Mouse (Mus musculus): Measurements from ENCODE around the gene Fam131b. TPM values are rescaled to one million over a fixed set of nuclear protein-coding genes. Genes with fewer than 3 reads are reported as not detected.

Fam131b gene
- 59.2 and 72.2 TPM in 2 replicates for total RNA-seq (2014; rRNA removed)
- polyA plus RNA-seq (2015; fragmentation: Nextera tagmentation; extraction: Ambion mirVana): 5.3 and 5.6 TPM in 2 replicates

DNA sequence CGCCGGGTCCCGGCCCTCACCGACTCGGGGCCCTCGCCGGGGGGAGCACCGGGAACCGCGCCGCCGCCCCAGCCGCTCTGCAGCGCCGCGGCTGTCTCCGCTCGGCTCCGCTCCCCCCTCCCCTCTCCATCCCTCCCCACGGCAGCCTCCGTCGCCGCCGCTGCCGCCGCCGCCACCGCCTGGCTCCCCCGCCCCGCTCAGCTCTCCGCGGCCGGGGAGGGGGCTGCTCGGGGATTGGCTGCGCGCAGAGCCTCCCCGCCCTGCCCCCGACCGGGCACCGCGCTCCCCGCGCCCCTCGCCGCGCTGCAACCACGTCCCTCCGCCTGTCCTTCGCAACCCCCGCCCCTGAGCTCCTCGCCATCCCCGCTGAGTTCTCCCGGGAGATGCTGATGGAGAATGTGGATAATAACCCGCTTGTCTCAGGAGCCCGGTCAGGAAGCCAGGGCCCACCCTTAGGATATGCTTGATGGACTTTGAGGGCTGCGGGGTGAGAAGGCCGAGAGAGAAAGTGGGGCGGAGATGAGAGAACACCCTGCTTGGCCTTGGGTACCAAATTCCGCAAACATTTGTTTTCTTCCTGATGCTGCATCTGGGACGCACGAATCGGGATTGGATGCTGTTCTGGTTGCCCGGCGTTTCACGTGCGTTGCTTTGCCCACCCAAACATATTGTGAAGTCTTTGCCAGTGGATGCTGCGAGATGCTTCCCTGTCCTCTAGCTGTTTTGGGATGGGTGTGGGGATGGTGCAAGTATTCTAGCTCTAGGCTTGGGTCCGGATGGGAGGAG is at the start of gene Fam131b:
Fam131b (minus strand) TSS at position 162 of the 786 bp plus-strand sequence.
- TF ChIP-seq CTCF (IDR thresholded peaks at IDR 0.05; ENCODE audit: low read depth): no peak
- Histone ChIP-seq H3K9ac (peak within 1 kb of the TSS; percentile 82), H3K9me3 (ENCODE audit: low read length) (no peaks in the 10 kb centered on the region), H3K4me3 (ENCODE audit: low read depth, low read length) (peak within 1 kb of the TSS; percentile 82), H3K36me3 (ENCODE audit: insufficient read depth) (peaks cover 3% of the 10 kb centered on the region; the same call in 1 of the 2 replicates), H3K27ac (ENCODE audit: low read depth, low read length) (peak within 1 kb of the TSS; percentile 80), H3K4me2 (ENCODE audit: low read depth) (peak within 1 kb of the TSS; percentile 88), H3K4me1 (ENCODE audit: insufficient read depth) (no peaks in the 10 kb centered on the region), H3K27me3 (ENCODE audit: insufficient read depth, low read length) (no peaks in the 10 kb centered on the region)
- WGBS: 1% methylated on average over 41 of the region's 68 CpGs
- ATAC-seq: peak; percentile 92
- DNase-seq: peak; percentile 86

DNA sequence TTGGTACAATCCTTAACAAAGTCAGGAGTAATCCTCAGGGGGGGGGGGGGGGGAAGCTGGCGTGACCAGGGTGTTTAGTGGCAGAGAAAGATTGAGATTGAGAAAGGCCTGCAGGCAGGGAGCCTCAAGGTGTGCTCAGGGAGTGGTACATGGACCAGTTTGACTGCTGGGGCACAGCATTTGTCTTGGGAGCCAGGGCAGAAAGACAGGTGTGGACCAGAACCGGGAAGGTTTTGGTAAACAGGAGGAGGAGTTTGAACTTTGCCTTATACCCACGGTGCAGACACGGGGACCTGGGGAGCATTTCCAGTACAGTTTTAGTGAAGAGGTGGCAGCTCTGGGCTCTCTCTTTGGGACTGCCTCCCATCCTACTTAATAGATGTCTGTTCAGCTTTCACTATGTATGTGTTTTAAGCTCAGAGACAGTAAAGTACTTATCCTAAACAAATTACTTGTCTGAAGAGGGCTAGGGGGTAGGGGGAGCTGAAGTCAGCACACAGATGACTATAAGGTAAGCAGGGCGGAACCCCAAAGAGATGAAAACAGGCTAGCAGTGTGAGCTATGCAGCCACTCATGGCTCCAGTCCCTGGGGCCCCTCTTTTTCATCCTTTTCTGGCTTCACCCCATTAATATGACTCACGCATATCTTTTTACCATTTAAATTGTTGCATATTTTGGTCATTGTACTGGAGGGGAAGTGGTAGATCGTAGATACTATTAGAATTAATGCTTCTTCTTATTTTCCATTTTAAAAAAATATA is 49.4 kb upstream of the Fam131b start:
- ATAC-seq (no peak), DNase-seq (no peak)
- no peaks in the 10 kb centered on the region for H3K27me3 ChIP-seq (ENCODE audit: insufficient read depth, low read length)
- peak overlapping the region; percentile 40 for H3K4me3 ChIP-seq (ENCODE audit: low read depth, low read length)
- 45% methylated on average over 7 of the region's 7 CpGs for WGBS
- H3K4me1 ChIP-seq (ENCODE audit: insufficient read depth): 0 out of 2 replicates have a peak, but pooled peaks cover 7% of the 10 kb centered on the region
- H3K36me3 ChIP-seq (ENCODE audit: insufficient read depth): no peaks in the 10 kb centered on the region
- H3K27ac ChIP-seq (ENCODE audit: low read depth, low read length): no peak overlapping the region
- peak overlapping the region; percentile 89 for H3K4me2 ChIP-seq (ENCODE audit: low read depth)
- no peaks in the 10 kb centered on the region for H3K9me3 ChIP-seq (ENCODE audit: low read length)
- H3K9ac ChIP-seq: no peak overlapping the region
- no peak for TF ChIP-seq CTCF (IDR thresholded peaks at IDR 0.05; ENCODE audit: low read depth)

DNA sequence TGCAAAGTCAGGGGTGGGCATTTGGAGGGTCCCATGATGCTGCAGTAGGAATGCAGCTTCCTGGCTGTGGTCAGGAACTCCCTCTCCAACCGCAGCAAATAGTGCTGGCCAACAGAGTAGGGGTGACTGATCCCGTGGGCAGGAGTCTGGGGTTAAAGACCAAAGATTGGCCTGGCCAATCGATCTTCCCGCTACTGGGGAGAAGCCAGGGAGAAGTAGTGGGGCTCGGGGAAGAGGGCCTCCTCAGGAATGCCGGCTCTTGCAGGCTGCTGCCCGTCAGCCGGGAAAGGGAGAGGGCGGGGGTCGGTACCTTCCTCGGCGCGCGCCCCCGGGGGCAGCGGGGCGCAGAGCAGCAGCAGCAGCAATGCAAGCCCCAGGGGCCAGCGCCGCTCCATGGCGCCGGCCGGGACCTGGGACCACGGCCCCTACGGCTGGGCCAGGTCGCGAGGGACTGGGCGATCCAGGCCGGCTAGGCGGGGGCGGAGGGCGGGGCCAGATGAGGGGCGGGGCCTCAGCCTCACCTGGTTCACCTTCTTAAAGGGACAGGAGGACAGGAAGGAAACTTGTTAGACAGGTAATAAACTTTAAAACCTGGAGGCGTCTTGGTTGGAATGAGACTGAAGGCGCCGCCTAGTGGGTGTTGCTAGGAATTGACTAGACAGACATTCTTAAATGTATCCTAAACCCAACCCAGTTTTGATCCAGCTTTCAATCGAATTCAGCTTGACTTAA is 48.5 kb upstream of the Fam131b start, which contains the start of gene Epha1:
Epha1 (minus strand) TSS at position 453 of the 732 bp plus-strand sequence.
- 0 out of 2 replicates have a peak, but pooled peaks cover 7% of the 10 kb centered on the region for H3K4me1 ChIP-seq (ENCODE audit: insufficient read depth)
- peak within 1 kb of the TSS; percentile 89 for H3K4me2 ChIP-seq (ENCODE audit: low read depth)
- no peaks in the 10 kb centered on the region for H3K9me3 ChIP-seq (ENCODE audit: low read length)
- 2% methylated on average over 35 of the region's 36 CpGs for WGBS
- ATAC-seq (peak; percentile 66), DNase-seq (peak; percentile 79)
- H3K27me3 ChIP-seq (ENCODE audit: insufficient read depth, low read length): no peaks in the 10 kb centered on the region
- no peaks in the 10 kb centered on the region for H3K36me3 ChIP-seq (ENCODE audit: insufficient read depth)
- peak within 1 kb of the TSS; percentile 28; the same call in 1 of the 2 replicates for H3K9ac ChIP-seq
- H3K4me3 ChIP-seq (ENCODE audit: low read depth, low read length): peak within 1 kb of the TSS; percentile 40
- peak; percentile 63 for TF ChIP-seq CTCF (IDR thresholded peaks at IDR 0.05; ENCODE audit: low read depth)
- no peak within 1 kb of the TSS for H3K27ac ChIP-seq (ENCODE audit: low read depth, low read length)

DNA sequence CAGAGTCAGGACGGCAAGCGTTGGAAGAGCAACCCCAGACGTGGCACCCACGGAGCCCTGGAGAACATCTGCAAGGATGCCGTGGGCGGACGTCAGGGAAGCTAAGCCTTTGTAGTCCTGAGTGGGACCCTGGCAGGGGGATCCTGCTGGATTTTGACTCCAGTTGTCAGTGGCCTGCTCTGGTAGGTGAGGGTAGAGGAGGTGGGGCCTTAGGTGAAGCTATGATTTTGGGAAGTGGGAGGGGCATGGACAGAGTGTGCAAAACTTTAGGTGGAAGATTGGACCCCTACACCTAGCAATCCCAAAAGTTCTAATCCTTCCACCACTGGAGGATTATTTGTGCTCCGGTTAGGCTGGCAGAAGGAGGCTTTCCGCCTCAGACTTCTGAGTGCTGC is 48.0 kb upstream of the Fam131b start:
- TF ChIP-seq CTCF (IDR thresholded peaks at IDR 0.05; ENCODE audit: low read depth): no peak
- H3K27me3 ChIP-seq (ENCODE audit: insufficient read depth, low read length): no peaks in the 10 kb centered on the region
- ATAC-seq: no peak
- no peaks in the 10 kb centered on the region for H3K9me3 ChIP-seq (ENCODE audit: low read length)
- no peak overlapping the region for H3K9ac ChIP-seq
- no peak overlapping the region for H3K27ac ChIP-seq (ENCODE audit: low read depth, low read length)
- no peaks in the 10 kb centered on the region for H3K36me3 ChIP-seq (ENCODE audit: insufficient read depth)
- H3K4me2 ChIP-seq (ENCODE audit: low read depth): no peak overlapping the region; the same call in 1 of the 2 replicates
- no peak for DNase-seq
- H3K4me3 ChIP-seq (ENCODE audit: low read depth, low read length): no peak overlapping the region
- H3K4me1 ChIP-seq (ENCODE audit: insufficient read depth): 0 out of 2 replicates have a peak, but pooled peaks cover 7% of the 10 kb centered on the region
- 30% methylated on average over 9 of the region's 9 CpGs for WGBS

DNA sequence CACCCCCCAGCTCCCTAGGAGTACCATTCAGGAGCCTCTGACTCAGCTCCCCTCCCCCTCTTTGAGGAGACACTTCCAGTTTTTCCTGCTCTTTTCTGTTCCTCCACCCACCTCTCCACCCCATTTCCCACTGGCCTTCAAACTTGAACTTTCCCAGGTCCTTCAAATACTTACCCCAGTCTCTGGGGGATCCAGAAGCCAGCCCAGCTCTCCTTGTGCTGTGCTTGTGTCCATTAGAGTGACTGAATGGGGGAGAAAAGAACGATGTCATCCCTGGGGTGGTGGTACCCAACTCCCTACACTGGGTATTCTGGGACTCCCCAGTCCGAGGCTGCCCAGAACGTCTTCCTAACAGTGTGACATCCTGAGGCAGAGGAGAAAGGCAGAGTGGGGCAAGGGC is 47.6 kb upstream of the Fam131b start:
- Histone ChIP-seq H3K9me3 (ENCODE audit: low read length) (no peaks in the 10 kb centered on the region), H3K9ac (no peak overlapping the region), H3K27me3 (ENCODE audit: insufficient read depth, low read length) (no peaks in the 10 kb centered on the region), H3K27ac (ENCODE audit: low read depth, low read length) (no peak overlapping the region), H3K36me3 (ENCODE audit: insufficient read depth) (no peaks in the 10 kb centered on the region), H3K4me3 (ENCODE audit: low read depth, low read length) (no peak overlapping the region), H3K4me1 (ENCODE audit: insufficient read depth) (0 out of 2 replicates have a peak, but pooled peaks cover 7% of the 10 kb centered on the region), H3K4me2 (ENCODE audit: low read depth) (no peak overlapping the region)
- DNase-seq (no peak), ATAC-seq (no peak)
- no peak for TF ChIP-seq CTCF (IDR thresholded peaks at IDR 0.05; ENCODE audit: low read depth)
- 11% methylated on average over 3 of the region's 3 CpGs for whole genome bisulfite sequencing

DNA sequence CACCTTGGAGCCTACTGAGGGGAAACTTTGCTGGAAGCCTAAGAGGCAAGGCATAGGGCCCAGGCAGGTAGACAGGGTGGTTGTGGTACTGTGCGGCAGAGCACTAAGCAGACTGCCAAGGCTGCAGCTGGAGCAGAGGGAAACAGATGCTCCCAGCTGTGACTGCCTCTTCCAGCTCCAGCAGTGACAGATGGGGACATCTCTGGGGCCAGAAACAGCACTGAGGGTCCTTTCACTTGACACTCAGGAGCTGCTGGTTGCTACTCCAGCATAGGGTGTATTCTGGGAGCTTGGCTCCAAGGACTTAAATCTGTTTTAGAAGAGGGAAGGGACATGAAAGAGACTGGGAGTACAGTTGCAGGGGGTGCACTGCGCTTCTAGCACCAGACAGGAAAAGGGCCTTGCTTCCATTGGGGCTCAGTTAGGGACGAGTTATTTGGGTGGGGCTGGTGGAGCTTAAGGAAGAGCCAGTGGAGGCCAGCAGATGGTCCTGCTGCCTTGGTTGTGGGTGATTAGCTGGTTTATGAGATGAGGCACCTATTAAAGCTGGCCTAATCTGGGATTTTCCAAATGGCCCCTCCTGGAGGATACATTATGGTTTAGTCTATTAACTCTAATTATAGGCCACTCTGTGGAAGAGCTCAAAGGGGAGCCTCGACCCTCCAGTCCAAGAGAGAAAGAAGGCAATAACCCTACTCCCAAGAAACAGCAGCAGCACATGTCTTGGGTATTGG is 46.4 kb upstream of the Fam131b start:
- Histone ChIP-seq H3K9ac (no peak overlapping the region), H3K4me3 (ENCODE audit: low read depth, low read length) (no peak overlapping the region), H3K27ac (ENCODE audit: low read depth, low read length) (no peak overlapping the region), H3K27me3 (ENCODE audit: insufficient read depth, low read length) (no peaks in the 10 kb centered on the region), H3K4me2 (ENCODE audit: low read depth) (no peak overlapping the region), H3K4me1 (ENCODE audit: insufficient read depth) (0 out of 2 replicates have a peak, but pooled peaks cover 7% of the 10 kb centered on the region), H3K9me3 (ENCODE audit: low read length) (no peaks in the 10 kb centered on the region), H3K36me3 (ENCODE audit: insufficient read depth) (no peaks in the 10 kb centered on the region)
- DNase-seq (no peak), ATAC-seq (no peak)
- TF ChIP-seq CTCF (IDR thresholded peaks at IDR 0.05; ENCODE audit: low read depth): no peak
- 34% methylated on average over 4 of the region's 4 CpGs for WGBS

Measured in forebrain, postnatal 0 days (tissue).